Mouse (Mus musculus) v-Abl transformed pro-B cells (cell line): ENCODE results near the gene Tcf19.
"Not testable (repeated sequence)": the region's sequence is repeated elsewhere in the genome, so short reads cannot be mapped to it uniquely, and the experiment has no call there.

Source experiments
- in situ Hi-C, 2 experiments: fragments of 400-800 bp; cut with MboI; formaldehyde crosslinking; loops; one replicate each; pipeline ENCODE4 v1.15.1; 2025; ENCODE audit not compliant: unreplicated experiment in 2 of 2

Gene Tcf19

GRCm38 (mm10) chr17:35502762-35503161 lies 13.9 kb downstream of the Tcf19 start:
- in situ Hi-C loops, result loop anchor here (25.0 kb wide), 2 partner anchors 365 to 410 kb away; partner anchors contain the start of genes Apom (in 1 of the 2), Atat1 (in 1 of the 2), Bag6 (in 1 of the 2) and D17H6S53E (in 1 of the 2)

GRCm38 (mm10) chr17:35502226-35502625 lies 14.4 kb downstream of the Tcf19 start:
- in situ Hi-C loops, result loop anchor here (25.0 kb wide), 2 partner anchors 365 to 410 kb away; partner anchors contain the start of genes Apom (in 1 of the 2), Atat1 (in 1 of the 2), Bag6 (in 1 of the 2) and D17H6S53E (in 1 of the 2)

GRCm38 (mm10) chr17:35497124-35497523 lies 19.5 kb downstream of the Tcf19 start:
- in situ Hi-C loops, result no loop called here

DNA sequence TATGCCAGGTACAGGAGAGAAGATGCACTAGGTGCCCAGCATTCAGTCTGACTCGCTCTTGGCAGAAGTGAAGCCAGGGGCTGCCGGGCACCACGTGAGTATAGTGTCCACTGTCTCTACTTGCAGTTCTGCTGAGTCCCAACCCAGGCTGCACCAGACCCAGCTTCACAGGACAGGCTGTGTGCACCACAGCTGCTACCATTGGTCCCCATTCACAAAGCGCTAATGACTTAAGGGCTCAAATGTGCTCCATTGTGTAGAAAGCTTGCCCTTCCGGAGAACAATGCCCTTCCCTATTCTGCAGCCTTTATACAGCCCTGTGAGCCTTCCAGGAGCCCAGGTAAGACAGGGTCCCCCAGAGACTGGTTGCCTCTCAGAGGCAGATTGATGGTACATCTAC lies 26.3 kb downstream of the Tcf19 start:
- in situ Hi-C loops, result no loop called here

DNA sequence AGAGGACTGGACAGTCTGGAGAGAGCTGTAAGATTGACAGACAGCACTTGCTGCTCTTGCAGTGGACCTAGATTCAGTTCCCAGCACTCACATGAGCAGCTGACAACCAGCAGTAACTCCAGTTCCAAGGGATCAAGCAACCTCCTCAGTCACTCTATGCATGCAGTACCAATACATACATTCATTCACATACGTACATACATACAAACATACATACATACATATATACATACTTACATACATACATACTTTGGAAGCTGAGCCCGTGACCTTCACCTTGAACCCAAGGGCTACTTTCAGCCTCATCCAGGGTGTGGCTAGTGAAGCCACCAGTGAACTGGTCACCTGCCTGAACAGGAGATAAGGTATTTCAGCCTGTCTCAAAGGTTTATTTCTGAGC lies 28.6 kb downstream of the Tcf19 start:
- in situ Hi-C loops, result no loop called here

- in situ Hi-C loops, result no loop called here
These were observed 29.9 kb downstream of the Tcf19 start for GRCm38 (mm10) chr17:35486726-35487125.

- in situ Hi-C loops, result no loop called here
These were observed 30.9 kb downstream of the Tcf19 start for GRCm38 (mm10) chr17:35485702-35486101.

- in situ Hi-C loops, result no loop called here
These were observed 32.6 kb downstream of the Tcf19 start for GRCm38 (mm10) chr17:35484066-35484465.

DNA sequence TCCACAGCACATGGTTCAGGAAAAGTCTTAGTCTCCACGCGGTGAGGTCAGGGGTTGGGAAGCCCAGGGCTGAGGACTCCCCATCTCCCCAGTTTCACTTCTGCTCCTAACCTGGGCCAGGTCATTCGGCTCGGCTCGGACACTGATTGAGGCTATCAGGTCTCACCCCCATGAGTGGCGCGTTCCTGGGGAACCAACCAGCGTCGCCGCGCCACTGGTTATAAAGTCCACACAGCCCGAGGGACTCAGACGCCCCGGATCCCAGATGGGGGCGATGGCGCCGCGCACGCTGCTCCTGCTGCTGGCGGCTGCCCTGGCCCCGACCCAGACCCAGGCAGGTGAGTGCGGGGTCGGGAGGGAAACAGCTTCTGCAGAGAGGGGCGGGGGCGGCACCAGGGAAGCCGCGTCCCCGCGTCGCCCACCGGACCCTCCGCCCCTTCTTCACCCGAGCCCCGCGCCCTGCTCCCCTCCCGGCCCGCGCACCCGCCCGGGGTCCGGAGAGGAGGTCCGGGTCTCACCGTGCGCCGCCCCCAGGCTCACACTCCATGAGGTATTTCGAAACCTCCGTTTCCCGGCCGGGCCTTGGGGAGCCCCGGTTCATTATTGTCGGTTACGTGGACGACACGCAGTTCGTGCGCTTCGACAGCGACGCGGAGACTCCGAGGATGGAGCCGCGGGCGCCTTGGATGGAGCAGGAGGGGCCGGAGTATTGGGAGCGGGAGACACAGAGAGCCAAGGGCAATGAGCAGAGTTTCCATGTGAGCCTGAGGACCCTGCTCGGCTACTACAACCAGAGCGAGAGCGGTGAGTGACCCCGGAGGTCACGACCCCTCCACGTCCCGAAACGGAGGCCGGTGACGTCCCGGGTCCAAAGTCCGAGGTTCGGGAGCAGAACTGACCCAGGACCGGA lies 46.5 kb downstream of the Tcf19 start, which contains the start of gene H2-Q10:
Gene H2-Q10, plus strand, starts transcription at position 248 of the 910 bp plus-strand sequence.
- in situ Hi-C loops, result no loop called here

DNA sequence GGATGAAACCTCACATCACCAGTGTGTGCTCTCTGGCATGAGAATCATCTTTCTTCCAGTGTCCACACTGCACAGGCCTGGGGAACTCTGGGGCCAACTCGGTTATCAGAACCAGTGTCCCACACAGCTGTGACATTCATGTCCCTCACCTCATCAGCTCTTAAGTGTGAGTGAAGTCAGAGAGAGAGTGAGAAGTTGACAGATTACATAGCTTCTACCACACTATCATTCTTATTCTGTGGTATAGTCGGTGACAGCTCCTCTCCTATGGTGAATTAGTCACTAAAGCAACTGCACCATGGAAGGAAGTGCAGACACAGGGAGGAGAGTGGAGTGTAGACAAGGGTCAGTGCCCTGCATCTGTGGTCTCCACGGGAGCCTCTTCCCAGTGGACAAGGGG lies 47.7 kb downstream of the Tcf19 start:
- in situ Hi-C loops, result not testable (repeated sequence)

GRCm38 (mm10) chr17:35465651-35466050 lies 51.0 kb downstream of the Tcf19 start:
- in situ Hi-C loops, result not testable (repeated sequence)
